Mouse (Mus musculus) brain, adult 2 months (tissue): ENCODE results near the gene Slc12a8.

Experiments used
- DNase-seq: peaks from one replicate; pipeline ENCODE4 v3.0.0; 2011; ENCODE audit warnings: low read depth, low spot score

Slc12a8 gene

DNA sequence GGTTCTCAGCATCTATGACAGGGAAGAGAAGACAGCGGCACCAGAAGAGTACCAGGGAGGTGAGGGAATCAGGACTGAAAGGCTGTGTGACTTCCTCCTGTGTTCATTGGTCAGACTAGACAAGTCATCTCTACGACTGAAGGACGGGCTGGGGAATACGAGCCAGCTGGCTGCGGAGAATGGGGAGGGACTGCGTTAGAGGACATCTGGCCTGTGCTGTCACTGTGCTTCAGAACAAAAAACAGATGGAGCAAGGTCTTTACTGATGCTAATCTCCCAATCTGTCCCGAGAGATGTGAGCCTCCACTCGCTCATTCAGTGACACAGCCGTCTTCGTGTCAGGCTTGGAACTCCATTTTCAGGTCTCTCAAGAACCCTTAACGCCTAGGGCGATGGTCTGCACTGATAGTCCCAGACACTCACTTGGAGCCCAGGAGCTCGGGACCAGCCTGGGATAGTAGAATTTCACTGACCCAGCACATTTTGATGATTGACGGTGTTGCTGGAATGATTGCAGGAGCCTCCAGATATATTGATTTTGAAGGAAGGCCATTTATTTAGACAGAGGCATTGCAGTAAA is 156.5 kb downstream of the Slc12a8 start:
- peak; percentile 79 for DNase-seq

DNA sequence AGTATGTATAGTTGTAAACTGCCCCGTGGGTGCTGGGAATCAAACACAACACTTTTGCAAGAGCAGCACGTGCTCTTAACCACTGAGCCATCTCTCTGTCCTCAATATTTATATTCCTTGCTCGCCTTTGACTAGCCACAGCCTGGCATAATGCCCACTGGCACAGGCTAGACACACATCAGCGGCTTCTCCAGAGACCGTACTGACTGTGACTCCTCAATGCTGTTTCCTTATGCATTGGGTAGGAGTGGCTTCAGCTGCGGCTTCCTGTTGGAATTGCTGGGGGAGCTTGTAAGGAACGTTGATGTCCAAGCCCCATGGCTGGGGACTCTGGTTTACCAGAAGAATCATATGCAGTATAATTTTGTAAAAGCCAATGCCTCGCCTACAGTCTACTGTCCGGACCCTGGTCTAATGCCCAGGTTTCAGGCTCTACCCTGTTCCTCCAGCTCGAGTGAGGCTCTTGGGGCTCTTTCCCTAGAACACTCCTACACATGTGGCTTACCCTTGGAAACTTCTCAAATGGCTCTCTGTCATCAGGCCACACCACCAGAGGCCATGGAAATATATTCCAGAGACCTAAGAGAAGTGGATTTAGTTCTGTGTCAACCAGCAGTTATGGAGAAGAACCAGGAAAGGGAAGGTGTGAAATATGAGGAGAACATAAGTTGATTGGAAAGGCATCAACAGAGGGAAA is 158.2 kb downstream of the Slc12a8 start:
- DNase-seq: no peak

- DNase-seq: no peak
Measured at GRCm38 (mm10) chr16:33675848-33676184, 158.7 kb downstream of the Slc12a8 start.

DNA sequence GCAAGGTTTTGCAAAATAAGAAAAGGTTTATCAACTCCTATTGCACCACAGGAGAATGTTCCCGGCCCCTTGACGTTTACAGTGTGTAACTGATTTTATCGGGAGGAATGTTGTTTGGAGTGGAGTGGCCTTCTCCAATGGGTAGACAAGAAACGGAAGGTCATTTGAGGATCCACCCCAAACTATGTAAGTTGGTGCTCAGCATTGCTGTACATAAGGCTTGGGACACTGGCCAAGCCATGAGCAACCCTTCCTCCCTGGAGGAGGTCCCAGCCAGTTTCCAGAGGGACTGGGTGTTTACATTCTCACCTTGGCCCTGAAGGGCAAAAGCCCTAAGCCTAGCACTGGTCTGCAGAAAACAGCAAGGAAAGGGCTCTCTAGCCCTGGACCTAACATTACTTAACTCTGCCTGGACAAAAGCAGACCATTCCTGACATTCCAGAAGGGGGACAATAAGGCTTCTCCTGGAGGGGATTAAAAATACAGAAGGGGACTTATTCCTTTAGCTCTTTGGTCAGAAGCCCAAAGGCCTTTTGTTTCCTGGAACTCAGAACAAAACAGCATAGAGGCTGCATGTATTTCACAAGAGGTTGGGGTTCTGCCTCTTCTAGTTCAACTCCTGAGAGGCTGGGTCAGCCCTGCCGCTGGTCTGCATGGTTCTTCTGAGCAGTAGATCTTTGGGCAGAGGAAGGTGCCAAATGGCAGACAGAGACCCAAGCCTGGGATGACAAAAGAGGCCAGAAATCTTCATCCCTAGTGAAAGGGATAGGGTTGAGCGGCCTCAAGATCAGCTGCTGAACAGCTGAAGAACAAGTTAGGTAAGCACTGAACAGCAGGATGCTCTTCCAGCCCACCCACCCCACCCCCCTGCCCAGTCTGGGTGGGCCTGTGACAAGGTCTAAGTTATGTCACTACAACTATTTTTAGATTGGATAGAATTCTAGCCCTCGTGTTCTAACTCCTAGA is 159.5 kb downstream of the Slc12a8 start:
- DNase-seq: no peak

DNA sequence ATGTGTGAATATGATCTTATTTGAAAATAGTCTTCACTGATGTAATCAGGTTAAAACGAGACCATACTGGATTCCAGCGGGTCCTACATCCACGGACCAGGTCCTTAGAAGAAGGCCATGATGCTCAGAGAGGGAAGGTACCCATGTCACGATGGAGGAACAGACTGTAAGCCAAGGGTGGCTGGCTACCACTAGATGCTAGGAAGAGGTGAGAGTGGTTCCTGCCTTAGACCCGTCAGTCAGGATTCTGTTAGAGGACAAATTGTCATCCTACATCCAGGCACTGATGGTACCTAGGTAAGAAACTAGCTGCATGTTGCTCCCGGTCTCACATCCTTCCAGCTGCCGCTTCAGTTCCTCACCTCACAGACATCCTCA is 160.2 kb downstream of the Slc12a8 start:
- DNase-seq: no peak

DNA sequence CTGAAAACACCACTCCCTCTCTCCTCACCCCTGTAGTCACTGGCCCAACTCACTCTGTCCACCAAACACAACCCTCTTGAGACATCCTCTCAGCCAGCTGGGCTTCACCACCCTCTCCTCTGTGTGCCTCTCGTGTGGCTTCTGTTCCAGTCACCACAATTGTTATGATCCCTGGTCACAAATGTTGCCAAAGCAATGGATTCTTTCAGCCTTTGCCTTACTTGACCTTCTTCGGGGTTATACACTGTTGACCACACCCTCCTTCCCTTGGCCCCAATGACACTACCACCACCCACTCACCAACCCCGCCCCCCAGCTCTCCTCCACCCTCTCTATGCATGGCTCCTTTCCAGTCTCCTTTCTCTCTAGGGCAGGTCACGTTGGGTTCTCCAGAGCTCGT is 160.8 kb downstream of the Slc12a8 start:
- DNase-seq: no peak

DNA sequence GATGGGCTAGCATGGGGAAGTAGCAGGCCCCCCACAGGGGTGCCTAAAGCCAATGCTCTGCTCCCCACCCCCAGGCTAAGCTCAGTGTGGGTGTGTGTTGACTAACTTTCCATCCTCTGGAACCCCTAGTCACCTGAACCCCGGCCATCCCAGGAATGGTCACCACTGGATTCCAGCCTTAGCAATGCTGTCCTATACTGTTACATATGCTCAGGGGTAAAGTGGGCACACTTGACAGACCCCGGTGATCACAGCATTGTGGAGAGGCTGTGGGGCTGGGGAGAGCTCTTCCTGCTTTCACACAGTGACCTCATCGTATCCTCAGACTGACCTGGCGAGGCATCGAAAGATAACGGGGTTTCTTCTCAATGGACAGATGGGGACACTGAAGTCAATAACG is 163.1 kb downstream of the Slc12a8 start:
- no peak for DNase-seq

DNA sequence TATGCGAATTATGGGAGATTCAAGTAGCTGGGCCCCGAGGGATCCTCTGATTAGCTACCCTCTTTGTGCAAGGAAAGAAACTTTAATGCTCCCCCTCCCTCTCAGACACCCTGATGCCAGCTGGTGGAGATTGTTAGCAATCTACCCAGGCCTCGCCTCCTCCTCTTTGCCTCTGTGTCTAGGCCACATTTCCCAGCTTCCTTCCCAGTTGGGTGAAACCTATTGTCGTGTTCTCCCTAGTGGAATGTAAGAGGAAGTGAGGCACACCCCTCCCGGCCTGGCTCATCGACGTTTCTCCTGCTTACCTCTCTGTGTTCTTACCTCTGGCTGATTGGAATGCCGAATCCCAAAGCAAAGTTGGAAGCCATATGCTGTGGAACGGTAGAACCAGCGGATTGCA is 163.7 kb downstream of the Slc12a8 start:
- DNase-seq: no peak

GRCm38 (mm10) chr16:33681661-33682060 is 164.5 kb downstream of the Slc12a8 start:
- DNase-seq: no peak

DNA sequence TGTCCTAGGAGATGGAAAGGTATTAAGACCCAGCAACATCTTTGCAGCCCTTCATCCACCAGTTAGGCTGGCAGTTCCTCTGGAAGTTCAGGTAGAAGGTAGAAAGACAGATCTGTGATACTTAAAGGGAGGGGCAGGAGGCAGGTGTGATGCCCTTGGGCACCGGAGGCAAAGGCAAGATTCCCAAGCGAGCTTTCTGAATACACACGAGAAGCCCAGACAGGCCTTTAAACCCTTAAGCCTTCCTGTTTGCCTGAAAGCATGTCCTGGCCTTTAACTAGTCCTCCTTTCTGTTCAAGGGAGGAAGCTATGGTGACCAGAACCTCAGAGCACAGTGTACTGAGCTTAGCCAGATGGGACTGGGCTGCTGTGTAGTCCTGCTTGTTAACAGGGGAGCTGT is 165.5 kb downstream of the Slc12a8 start:
- no peak for DNase-seq

DNA sequence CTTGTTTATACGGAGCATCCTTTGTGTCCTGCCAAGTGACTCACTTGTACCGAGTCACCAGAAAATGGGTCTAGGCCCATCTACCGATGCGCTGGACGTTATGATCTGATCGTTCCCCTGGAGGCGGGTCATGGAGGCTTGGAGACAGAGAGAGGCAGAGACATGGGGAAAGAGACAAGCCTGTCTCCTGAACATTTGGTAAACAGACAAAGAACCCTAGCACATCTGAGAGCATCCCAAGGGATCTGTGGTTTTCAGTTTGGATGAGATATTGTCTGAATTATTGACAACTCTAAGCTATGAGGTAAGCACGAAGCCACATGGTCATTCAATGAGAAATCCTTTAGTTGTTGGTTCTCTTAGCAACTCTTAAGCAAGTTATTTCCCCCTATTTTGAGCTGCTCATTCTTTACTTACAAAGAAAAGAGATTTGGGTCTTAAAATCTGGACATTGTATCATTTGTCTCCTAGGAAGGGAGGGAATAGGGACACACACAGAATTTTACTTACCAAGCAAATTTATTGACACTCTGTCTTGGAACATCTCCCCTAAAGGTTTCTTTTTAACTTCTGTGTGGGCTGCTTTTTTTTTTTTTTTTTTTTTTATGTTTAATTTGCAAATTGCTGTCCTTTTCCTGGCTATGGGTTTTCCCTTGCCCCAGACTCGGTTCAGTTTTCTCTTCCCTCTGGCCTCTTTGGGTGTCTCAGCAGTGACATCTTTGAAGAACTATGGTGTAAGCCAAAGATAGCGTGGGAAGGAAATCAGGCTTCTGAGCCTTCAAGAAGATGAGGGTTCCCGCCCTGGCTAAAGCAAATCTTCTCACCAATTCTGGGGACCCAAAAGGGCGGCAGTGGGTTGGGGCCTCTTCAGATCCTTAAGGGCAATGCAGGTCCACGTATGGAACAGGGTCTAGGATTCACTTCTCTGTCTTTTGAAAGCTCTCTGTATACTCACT is 166.4 kb downstream of the Slc12a8 start:
- no peak for DNase-seq

DNA sequence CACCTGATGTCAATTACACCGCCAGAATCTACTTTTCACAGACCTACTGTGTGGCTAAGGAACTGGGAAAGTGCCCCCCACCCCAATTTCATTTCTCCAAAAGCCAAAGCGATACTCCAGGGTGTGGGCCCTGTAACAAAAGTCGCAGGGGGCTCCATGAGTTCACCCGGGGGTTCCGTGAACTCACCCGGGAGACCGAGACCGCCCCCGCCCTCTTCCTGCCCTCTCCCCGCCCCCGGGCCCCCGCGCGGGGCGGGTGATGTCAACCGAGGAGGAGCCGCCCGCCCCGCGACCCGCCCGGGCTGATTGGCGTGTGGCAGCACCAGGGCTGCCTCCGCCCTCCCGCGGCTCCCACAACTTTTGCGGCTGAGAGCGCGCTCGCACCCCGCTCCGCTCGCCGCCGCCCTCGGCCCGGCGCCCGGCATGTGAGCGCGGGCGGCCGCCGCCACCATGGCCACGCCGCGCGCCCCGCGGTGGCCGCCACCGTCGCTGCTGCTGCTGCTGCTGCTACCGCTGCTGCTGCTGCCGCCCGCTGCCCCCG is 167.1 kb downstream of the Slc12a8 start, which contains the start of gene Heg1:
Heg1 (plus strand) TSS at position 209 of the 541 bp plus-strand sequence.
- DNase-seq: peak; percentile 73

GRCm38 (mm10) chr16:33684703-33685701 is 167.9 kb downstream of the Slc12a8 start:
- DNase-seq: no peak

DNA sequence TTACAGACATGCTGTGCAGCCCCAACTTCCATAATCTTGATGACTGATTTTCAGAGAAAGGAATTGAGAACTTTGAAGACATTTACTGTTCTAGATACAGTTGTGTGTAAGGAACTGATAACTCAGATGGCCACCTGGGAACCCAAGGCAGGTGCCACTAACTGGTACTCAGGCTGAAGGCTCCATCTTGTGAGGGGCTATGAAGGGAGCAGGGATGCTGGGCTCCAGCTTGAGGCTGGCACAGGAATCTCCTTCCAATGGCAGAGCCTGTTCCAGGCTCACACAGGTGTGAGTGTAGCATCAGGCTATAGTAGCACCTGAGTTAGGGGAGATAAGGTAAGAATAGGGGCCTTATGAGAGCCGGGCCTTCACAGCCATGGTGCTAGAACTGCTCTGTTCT is 168.9 kb downstream of the Slc12a8 start:
- no peak for DNase-seq

- DNase-seq: no peak
Measured at GRCm38 (mm10) chr16:33687724-33688123, 170.6 kb downstream of the Slc12a8 start.

DNA sequence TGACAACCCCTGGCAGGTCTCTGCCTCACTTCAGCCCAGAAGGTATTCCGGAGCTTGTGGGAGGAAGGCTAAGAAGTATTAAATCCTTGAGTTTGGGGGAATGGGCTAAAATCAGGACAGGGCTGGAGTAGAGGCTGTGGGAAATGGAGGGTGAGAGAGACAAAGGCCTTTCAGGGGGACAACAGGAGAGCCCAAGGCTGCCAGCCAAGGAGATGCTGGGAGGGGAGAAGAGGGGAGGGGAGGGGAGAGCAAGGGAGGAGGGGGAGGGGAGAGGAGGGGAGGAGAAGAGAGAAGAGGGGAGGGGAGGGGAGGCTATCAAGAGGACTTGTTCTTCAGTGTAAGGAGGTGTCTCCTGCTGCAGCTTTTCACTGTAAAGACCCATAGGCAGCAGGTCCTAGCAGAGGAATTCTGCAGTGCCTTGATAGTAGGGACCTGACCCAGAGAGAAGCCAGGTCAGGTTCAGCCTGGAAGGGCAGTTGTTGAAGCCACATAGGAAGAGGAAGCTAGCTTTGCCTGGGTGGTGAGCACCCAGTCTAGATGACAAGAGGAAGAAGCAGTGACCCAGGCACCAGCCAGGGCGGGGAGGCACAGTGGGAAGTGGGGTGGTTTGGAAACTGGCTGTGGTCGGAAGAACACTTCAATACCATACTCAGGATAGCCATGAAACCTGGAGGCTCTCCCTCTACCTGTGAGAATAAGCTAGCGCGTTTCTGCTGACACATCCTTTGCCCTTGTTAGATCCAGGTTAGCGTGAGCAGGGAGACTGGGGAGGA is 174.0 kb downstream of the Slc12a8 start:
- no peak for DNase-seq

DNA sequence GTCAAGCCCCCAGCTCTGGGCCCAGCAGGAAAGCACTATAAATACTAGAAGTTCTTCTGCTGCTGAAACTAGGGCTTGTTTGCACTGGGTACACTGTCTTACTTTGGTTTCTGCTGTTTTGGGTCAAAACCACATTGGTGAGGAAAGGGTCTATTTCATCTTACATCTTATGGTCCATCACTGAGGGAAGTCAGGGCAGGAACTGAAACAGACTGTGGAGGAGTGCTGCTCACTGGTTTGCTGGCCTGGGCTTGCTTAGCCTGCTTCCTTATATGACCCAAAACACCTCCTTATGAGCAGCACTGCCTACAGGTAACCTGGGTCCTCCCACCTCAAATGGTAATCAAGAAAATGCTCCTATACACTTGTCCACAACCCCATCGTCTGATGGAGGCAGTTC is 176.4 kb downstream of the Slc12a8 start:
- DNase-seq: no peak

- DNase-seq: peak; percentile 60
Measured at GRCm38 (mm10) chr16:33696811-33697575, 179.9 kb downstream of the Slc12a8 start.
